Mouse (Mus musculus) heart, postnatal 0 days (tissue): ENCODE data around the gene Arhgef15.

ENCODE experiments used
- CTCF ChIP-seq: IDR thresholded peaks from 2 replicates; pipeline ENCODE4 v1.5.1; 2016; ENCODE audit warnings: antibody characterized with exemption, control low read depth, low read depth
- EP300 ChIP-seq: IDR thresholded peaks from 2 replicates; pipeline ENCODE4 v1.6.1; 2016; ENCODE audit warnings: antibody characterized with exemption, low read depth

DNA sequence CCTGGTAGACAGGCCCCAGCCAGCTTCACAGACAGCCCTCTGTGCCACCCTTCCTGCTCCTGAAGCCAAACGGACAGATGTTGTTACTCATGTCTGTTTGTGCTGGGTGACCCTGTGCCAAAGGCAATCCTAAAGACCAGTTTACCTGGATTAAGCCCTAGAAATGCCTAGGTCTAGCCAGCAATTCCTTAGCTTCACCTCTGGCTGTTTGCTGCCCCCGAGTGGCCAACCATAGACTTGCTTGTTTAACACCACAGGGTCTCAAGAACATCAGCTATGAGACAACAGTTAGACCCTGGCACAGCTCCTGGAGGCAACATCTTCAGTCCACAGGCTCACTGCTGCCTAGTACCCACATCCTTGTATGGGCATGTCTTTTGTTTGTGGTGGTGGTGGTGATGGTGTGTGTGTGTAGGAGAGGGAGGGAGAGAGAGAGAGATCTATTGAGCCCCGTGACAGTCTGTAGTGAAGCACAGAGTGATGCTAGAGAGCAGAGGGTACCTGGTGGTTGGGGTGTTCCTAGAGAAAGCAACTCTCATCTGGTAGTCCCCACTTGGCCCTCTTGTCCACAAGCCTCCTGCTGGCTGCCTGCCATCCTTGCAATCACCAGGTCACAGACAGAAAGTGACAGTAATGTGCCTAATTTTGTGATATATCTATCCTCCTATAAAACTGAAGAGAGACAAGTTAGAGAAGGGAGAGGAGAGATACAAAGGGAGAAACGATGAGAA lies 25.5 kb upstream of the Arhgef15 start:
- TF ChIP-seq CTCF (peak; percentile 92), EP300 (no peak)
